Mouse (Mus musculus) cerebellum, postnatal 25 days (tissue): Measurements from ENCODE around the gene Men1.
A peak's percentile ranks its signal among the peaks of the same experiment; 100 is the strongest.

Experiments used
- DNase-seq, 2 experiments: peaks; one replicate each; pipeline ENCODE4 v3.0.0; 2021; ENCODE audit warnings: mixed read lengths in 2 of 2

Gene Men1

DNA sequence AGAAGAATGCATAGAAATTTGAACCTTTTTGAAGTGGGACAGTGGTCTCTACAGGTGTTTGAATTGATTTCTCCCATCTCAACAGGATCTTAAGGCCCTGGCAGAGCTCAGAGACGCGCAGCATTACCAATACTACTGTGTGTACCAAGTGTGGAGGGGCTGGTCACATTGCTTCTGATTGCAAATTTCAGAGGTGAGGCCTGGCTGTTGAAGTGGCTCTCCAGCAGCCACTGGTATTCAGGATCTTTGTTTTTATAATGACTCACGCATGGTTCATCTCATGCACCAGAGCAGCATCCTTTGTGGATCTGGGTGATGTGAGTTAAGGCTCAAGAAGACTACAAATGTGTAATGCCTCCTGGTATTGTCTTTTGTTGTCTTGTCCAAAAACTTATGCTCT is 37.7 kb downstream of the Men1 start:
- no peak for DNase-seq

DNA sequence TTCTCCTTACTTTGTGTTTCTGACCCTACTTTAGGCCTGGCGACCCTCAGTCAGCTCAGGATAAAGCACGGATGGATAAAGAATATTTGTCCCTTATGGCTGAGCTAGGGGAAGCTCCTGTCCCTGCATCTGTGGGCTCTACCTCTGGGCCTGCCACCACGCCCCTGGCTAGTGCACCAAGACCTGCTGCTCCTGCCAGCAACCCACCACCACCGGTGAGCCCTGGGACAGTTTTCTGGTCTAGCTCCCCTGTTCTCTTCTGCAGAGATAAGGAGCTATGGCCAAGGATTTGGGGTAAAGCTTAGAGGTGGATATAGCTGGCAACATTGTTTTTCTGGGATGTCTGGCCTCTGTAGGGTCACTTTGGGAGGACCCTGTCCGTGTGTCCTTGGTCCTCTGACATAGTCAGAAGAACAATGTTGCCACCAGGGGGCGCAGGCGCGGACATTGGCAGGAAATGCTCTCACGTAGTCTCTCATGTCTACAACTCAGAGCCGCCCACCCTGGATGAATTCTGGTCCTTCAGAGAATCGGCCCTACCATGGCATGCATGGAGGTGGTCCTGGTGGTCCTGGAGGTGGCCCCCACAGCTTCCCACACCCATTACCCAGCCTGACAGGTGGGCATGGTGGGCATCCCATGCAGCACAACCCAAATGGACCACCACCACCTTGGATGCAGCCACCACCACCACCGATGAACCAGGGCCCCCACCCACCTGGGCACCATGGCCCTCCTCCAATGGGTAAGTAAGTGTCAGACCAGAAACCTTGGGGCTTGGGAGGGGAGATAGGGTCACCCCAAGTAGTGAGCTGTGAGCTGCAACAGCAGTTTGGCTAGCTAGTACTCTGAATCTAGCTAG is 39.0 kb downstream of the Men1 start:
- peak; percentile 83 to 94 for DNase-seq

DNA sequence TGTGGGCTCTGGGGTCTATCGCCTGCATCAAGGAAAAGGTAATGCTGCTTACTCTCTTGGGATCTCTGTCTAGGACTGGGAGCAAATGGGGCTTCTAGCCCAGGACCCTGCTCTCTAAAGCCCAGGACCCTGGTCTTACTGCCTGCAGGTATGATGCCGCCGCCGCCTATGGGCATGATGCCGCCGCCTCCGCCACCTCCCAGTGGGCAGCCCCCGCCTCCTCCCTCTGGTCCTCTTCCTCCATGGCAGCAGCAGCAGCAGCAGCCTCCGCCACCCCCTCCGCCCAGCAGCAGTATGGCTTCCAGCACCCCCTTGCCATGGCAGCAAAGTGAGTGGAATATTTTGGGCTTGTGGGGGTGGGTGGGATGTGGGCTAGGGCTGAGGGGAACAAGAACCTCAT is 39.8 kb downstream of the Men1 start:
- no peak for DNase-seq

DNA sequence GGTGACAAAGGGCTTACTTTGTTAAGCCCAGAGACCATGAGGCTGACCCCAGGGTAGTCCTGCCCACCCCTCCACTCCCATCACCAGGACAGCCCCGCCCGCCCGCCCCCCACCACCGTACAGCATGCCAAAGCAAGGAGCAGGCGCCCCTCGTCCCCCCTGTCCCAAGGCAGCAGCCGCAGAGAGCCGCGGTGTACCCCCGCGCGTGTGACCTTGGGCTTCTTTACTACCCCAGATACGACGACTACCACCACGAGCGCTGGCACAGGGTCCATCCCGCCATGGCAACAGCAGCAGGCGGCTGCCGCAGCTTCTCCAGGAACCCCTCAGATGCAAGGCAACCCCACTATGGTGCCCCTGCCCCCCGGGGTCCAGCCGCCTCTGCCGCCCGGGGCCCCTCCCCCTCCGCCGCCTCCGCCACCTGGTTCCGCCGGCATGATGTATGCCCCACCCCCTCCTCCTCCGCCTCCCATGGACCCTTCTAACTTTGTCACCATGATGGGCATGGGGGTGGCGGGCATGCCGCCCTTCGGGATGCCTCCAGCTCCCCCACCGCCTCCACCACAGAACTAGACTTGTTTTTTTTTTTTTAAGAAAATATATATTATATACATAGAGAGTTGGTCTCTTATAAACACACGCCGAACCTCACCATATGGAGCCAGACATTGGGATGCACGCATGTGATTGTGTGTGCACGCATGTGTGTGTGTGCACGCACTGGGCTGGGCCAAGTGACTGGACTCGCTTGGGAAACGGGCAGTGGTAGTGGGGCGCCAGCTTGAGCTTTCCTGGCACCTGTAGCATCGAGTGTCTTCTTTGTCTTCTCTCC is 40.9 kb downstream of the Men1 start:
- DNase-seq = no peak

DNA sequence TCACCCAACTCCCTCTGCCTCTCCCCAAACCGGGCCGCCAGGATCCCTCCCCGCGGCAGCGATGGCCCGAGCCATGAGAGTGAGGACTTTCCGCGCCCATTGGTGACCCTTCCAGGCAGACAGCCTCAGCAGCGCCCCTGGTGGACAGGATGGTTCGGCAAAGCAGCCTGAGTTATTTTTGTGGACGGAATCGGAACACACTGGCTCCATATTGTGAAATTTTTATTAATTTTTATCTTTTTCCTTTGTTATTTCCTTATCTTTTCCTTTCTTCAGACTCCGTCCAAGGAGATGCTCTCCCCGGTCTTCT is 41.4 kb downstream of the Men1 start:
- DNase-seq = peak; percentile 83 to 89

DNA sequence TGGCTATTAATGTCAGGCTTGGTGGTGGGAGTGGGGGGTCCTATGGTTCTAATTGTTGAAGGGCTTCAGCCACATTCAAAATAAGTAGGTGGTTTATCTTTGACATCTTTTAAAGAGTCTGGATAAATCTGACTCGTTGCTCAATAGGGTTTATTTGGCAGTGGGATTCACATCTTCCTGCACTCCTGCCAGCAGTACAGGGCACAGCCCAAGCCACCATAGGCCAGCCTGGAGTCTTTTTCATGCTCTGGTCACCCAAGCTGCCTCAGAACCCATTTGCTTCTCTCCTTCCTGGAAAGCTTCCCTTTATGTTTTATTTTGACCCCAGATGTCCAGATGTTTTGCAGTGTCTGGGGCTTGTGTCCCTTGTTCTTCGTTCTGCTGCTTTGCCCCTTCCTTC is 41.9 kb downstream of the Men1 start:
- DNase-seq = no peak

DNA sequence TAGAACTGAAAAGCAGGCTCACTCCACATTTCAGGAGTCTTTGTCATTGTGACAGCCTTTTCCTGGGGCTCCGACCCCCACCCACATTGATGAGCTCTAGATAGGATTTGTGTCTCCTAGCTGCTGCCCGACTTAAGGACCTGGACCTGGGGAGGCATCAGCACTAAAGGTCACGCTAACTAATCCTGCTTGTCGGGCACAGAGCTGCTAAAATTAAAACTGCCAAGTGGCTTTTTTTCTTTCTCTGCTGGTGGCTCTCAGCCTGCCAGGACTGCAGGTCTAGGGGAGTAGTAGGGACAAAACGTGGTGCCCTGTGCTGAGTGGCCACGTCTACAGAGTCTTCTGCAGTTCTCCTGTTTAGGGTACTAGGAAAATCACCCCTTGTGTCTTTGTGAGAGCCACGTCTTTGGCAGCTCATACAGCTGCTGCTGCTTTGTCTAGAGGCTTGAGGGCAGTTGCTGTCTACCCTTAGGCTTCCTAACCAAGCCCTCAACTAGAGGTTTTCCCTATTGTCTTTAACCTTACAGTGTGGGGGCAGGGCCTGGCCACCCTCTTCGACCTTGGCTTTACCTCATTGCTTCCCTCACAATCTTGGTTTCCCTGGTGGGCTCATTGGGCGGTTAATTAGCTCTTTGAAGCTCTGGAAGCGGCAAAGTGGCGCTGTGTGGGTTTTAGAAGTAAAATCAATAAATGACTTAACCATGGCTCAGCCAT is 42.7 kb downstream of the Men1 start:
- peak; percentile 57 to 67 for DNase-seq

DNA sequence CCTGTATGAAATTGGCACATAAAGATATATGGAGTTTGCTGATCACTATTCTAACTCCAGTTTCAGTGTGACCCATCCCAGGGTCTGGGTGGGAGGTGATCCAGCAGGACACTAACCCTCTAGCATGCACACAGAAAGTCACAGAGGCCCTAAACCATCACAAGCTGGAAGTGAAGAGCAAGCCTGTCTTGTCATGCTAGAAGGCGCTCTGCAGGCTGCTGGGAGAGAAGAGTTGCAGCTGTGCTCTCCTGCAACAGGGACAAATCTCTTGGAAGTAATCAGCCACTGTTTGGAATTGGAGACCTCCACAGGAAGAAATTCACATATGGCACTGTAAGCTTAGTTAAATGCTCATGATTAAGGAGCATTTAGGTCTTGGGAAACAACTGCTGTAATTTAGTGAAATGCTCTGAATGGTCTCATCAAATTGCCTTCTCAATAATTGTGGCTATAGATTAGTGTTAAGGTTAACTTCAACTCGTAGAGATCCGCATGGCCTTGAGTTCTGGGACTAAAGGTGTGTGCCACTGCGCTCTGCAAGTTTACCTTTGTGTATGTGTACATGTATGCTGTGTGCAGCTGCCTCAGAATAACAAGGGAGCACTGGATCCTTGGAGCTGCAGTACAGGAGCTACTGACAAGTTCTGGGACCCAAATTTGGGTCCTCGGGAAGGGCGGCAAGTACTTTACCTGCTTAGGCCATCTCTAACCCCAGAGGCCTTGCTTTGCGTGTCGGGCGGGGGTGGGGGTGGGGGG is 45.8 kb downstream of the Men1 start:
- DNase-seq = no peak

DNA sequence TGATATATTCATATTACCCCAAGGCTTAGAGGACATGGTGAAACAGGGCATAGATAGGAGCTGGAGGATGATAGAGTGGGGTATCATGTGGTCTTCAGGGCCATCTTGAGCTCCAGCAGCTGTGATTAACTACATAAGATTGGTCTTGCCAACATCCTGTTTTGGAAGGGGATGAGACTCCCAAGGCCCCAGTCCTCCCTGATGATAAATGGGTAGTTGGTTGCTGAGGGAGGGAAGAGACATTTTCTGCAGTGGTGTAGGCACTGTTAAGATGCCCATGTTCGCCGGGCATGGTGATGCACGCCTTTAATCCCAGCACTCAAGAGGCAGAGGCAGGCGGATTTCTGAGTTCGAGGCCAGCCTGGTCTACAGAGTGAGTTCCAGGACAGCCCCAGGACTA is 46.5 kb downstream of the Men1 start:
- no peak for DNase-seq

DNA sequence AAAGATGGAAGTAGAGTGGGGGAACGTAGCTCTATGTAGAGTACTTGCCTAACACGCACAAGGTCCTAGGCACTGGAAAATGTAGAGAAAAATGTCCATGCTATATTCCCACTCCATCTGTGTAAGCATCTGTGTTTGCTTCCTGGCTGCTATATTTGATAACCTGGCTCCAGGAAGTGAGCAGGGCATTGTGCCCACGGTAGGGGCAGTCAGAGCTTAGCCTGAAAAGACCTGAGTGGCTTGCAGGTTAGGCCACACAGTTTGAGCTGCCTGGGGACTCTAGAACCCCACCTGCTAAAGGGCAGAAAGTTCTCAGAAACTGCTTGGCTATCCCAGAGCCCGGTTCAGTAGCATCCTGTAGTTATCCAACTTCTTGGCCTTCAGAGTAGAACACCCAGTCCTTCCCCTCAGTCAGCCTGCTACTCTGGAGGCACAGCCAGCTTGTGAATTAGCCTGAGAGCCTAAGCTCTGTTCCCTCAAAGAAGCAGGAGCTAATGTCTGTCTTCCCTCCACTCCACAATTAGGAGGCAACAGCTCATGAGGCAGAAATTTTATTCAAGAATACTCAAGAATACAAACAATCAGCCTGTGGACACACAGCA is 47.6 kb downstream of the Men1 start:
- peak; percentile 72 to 82 for DNase-seq

DNA sequence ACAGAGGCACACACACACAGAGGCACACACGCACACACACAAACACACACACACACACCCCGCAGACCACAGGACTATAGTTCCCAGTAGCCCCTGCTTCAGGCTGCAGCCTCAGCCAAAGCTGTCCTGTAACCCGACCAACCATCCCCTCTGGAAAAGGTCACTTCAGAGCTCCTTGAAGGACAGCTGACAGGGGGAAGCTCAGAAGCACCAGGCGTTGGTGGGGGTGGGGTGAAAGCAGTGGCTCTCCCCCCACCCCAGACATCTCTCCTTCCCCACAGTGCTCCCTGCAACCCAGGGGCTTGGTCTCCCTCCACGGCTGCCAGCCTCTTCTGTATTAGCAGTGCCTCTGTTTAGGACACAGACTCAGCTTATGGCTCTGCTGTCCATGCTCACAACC is 48.7 kb downstream of the Men1 start:
- no peak for DNase-seq

DNA sequence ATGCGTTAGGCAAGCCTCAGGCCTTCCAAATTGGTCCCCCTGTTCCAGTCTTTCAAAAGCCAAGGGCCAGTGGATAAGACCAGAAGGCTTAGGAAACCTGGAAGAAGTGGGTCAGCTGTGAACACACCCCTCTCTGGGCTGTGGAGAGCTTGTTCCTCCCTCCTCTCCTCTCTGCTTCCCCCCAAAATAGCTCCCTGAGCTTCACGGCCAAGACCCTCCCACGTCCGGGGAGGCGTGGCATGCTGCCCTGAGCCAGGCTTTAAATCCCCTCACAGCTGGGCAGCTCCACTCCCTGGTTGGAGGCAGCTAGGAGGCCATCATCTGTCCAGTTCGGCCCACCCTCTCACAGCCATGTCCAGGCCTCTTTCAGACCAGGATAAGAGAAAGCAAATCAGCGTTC is 49.3 kb downstream of the Men1 start, which contains the start of gene Pygm:
Pygm (plus strand) TSS at position 272 of the 400 bp plus-strand sequence.
- peak in 1 of 2 experiments; percentile 61 for DNase-seq

DNA sequence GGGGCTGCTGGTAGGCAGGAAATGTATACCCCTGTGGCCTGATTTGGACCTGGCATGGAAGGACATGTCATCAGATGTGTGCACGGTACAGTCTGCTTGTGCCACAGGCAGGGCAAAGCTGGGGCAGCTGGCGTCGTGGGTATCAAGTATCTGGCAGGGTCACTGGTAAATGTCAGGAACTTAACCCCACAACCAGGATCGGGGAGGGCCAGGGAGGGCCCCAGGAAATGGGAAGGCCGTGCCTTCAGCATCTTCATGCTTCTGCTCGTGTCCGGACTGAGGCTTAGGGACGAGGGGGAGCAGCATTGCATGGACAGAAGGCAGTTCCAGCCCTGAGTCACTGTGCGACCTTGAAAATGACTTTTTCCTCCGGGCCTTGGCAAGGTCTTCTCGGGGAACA is 50.2 kb downstream of the Men1 start:
- DNase-seq = no peak

DNA sequence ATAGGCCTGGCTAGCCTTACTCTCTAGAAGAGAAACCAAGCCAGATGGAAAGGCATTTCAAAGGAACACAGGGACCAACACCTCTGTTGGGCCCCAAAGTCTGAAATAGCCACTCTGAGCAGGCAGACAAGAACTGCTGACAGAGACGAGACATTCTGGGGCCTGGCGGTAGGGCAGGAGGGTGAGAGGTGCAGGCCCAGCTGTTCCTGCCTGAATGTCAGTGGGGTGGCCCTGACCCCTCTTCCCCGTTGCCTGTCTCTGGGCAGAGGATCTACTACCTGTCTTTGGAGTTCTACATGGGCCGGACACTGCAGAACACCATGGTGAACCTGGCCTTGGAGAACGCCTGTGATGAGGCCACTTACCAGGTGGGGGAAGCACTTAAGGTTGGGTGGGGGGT is 50.6 kb downstream of the Men1 start:
- no peak for DNase-seq

DNA sequence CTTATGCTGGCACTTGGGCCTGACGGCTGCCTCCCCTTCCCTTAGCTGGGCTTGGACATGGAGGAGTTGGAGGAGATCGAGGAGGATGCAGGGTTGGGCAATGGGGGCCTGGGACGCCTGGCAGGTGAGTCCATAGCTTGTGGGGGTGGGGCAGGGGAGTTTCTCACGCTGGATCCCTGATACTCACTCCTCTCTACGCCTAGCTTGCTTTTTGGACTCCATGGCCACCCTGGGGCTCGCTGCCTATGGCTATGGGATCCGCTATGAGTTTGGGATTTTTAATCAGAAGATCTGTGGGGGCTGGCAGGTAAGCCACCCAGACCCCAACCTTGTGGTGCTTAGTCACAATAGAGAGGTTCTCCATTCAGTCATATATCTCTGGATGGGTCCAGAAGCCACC is 51.0 kb downstream of the Men1 start:
- no peak for DNase-seq

DNA sequence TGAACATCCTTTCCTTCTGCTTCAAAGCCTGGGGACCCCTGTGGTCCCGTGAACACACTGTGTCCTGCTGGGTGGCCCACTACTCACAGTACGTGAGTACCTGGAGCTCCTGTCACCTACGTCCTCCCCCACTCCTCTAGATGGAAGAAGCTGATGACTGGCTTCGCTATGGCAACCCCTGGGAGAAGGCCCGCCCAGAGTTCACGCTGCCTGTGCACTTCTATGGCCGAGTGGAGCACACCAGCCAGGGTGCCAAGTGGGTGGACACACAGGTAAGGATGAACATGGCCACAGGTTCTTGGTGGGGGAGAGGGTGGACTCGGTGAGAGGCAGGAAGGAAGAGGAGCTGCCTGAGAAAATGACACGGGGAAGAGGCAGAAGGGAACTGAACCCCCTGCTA is 51.5 kb downstream of the Men1 start:
- no peak for DNase-seq

DNA sequence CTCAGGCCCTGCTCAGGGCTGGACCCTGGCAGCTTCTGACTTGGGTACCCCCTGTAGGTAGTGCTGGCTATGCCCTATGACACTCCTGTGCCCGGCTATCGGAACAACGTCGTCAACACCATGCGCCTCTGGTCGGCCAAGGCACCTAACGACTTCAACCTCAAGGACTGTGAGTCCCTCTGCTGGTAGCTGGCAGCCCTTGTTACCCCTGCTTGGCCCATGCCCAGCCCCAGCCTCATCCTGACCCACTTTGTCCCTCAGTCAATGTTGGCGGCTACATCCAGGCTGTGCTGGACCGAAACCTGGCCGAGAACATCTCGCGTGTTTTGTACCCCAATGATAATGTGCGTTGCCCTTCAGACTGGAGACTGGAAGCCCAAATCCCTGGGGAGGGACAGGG is 53.2 kb downstream of the Men1 start:
- peak; percentile 61 to 76 for DNase-seq

DNA sequence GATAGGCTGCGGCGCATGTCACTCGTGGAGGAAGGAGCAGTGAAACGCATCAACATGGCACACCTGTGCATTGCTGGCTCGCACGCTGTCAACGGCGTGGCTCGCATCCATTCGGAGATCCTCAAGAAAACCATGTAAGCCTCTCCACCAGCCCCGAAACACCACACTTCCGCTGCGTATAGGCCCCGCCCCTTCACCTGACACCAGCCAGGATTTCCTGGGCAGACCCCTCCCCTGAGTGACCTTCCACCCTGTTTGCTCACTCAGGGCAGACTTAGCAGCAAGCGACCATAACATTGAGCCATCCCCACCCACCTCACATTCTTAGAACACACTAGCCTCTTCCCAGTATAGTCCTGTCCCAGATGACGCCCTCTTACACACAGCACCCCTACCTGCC is 55.0 kb downstream of the Men1 start:
- DNase-seq = no peak

DNA sequence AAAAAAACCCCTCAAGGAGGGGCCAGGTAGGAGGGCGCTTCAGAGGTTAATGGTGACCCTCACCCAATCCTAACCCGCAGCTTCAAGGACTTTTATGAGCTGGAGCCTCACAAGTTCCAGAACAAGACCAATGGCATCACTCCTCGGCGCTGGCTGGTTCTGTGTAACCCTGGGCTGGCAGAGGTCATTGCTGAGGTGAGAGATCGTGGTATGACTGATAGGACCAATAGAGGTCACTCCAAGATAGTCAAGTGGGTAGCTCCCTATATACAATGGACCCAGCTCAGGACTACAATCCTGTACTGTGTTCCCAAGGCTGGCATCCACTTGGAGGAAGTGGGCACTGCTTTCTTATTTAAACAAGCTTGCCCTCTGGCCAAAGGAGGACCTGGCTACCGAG is 55.5 kb downstream of the Men1 start:
- no peak for DNase-seq
